Mouse (Mus musculus) intestine, embryonic 16.5 days (tissue): ENCODE data around the gene Kcnq1. TPM values are rescaled to one million over a fixed set of nuclear protein-coding genes. Genes with fewer than 3 reads are reported as not detected.

Experiments
- ATAC-seq: fragments of 200-750 bp; cut with Nextera tagmentation; 2 replicates; pipeline ENCODE4 v1.8.0; 2017; ENCODE audit warnings: moderate TSS enrichment, moderate library complexity
- H3K27ac ChIP-seq: fragments of 300-500 bp; sonication (generic); 2 replicates; pipeline ENCODE4 v1.5.1; 2014; ENCODE audit warnings: mild to moderate bottlenecking, low read length
- H3K27me3 ChIP-seq: fragments of 300-500 bp; sonication (generic); replicated peaks from 2 replicates; pipeline ENCODE4 v1.6.1; 2014; ENCODE audit warnings: low read length, control low read depth, mixed read lengths; ENCODE audit not compliant: control insufficient read depth, insufficient read depth
- H3K36me3 ChIP-seq: fragments of 300-500 bp; sonication (generic); 2 replicates; pipeline ENCODE4 v1.6.1; 2014; ENCODE audit warnings: low read length, control low read depth; ENCODE audit not compliant: control insufficient read depth, insufficient read depth
- H3K4me1 ChIP-seq: fragments of 300-500 bp; sonication (generic); 2 replicates; pipeline ENCODE4 v1.6.1; 2014; ENCODE audit warnings: low read length, control low read depth, mixed read lengths; ENCODE audit not compliant: control insufficient read depth, insufficient read depth
- H3K4me2 ChIP-seq: fragments of 300-500 bp; sonication (generic); 2 replicates; pipeline ENCODE4 v1.6.1; 2014; ENCODE audit warnings: low read depth, low read length, control low read depth
- H3K4me3 ChIP-seq: fragments of 300-500 bp; sonication (generic); 2 replicates; pipeline ENCODE4 v1.5.1; 2014; ENCODE audit warnings: mild to moderate bottlenecking, low read length
- H3K9ac ChIP-seq: fragments of 300-500 bp; sonication (generic); 2 replicates; pipeline ENCODE4 v1.6.1; 2014; ENCODE audit warnings: low read depth, low read length
- H3K9me3 ChIP-seq: fragments of 300-500 bp; sonication (generic); 2 replicates; pipeline ENCODE4 v1.6.1; 2016; ENCODE audit warnings: low read length, control low read depth; ENCODE audit not compliant: control insufficient read depth
- WGBS: fragments of 180-500 bp; shearing (Covaris S2); extraction: QIAGEN DNeasy Blood & Tissue Kit; methylation state at CpG from one replicate; pipeline ENCODE4 v1.1.7; 2014; 5-methylcytosine and 5-hydroxymethylcytosine counted together
- polyA plus RNA-seq: library from polyadenylated mRNA; unstranded; fragments of >200 nt; fragmentation: Nextera tagmentation; extraction: Ambion mirVana; gene quantifications from 2 replicates; pipeline ENCODE4 v1.2.1, GENCODE M21; 2015

Kcnq1 gene
- polyA plus RNA-seq, 1 experiment from 2014 or later: 9.7 TPM

DNA sequence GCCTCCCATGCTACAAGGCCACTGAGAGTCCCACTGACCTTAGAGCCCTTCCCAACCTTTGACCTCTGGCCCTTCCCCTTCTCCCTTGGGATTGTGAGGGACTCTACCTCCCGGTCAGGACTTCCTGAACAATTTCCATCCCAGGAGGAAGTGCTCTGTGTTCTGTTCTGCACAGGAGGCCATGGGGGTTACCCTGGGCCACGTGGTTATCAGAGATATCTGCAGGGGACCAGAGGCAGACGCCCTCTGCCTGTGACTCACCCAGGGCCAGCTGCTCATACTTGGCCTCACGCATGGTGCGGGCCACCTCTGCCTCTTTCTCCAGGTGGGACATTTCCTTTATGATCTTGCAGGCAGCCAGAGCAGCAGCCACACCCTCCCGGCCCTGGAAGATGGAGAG, 24.1 kb upstream of the Kcnq1 start:
- no peaks in the 10 kb centered on the region for H3K27me3 ChIP-seq
- H3K4me2 ChIP-seq: no peak overlapping the region
- H3K4me3 ChIP-seq: no peak overlapping the region
- no peaks in the 10 kb centered on the region for H3K36me3 ChIP-seq
- peak; percentile 45; the same call in 1 of the 2 replicates for ATAC-seq
- H3K9ac ChIP-seq: no peak overlapping the region
- WGBS: 51% methylated on average over 6 of the region's 6 CpGs
- H3K4me1 ChIP-seq: no peaks in the 10 kb centered on the region
- H3K27ac ChIP-seq: no peak overlapping the region
- H3K9me3 ChIP-seq: no peaks in the 10 kb centered on the region

GRCm38 (mm10) chr7:143083708-143084107, 22.5 kb upstream of the Kcnq1 start:
- Histone ChIP-seq H3K9me3 (no peaks in the 10 kb centered on the region), H3K27me3 (no peaks in the 10 kb centered on the region), H3K36me3 (no peaks in the 10 kb centered on the region), H3K9ac (no peak overlapping the region), H3K4me2 (no peak overlapping the region), H3K4me1 (no peaks in the 10 kb centered on the region), H3K4me3 (no peak overlapping the region), H3K27ac (no peak overlapping the region)
- WGBS: 77% methylated on average over 2 of the region's 2 CpGs
- ATAC-seq: no peak

GRCm38 (mm10) chr7:143086366-143086765, 19.8 kb upstream of the Kcnq1 start:
- Histone ChIP-seq H3K27me3 (no peaks in the 10 kb centered on the region), H3K4me2 (peak overlapping the region; percentile 35), H3K4me1 (no peaks in the 10 kb centered on the region), H3K4me3 (peak overlapping the region; percentile 17), H3K27ac (peak overlapping the region; percentile 65), H3K36me3 (no peaks in the 10 kb centered on the region), H3K9me3 (no peaks in the 10 kb centered on the region), H3K9ac (peak overlapping the region; percentile 64)
- 0 out of 2 replicates have a peak, but pooled peaks have one; percentile 39 for ATAC-seq
- WGBS: 50% methylated on average over 2 of the region's 2 CpGs

- Histone ChIP-seq H3K9me3 (no peaks in the 10 kb centered on the region), H3K4me2 (peak overlapping the region; percentile 35), H3K9ac (peak overlapping the region; percentile 64), H3K36me3 (no peaks in the 10 kb centered on the region), H3K4me1 (no peaks in the 10 kb centered on the region), H3K4me3 (peak overlapping the region; percentile 17), H3K27me3 (no peaks in the 10 kb centered on the region), H3K27ac (peak overlapping the region; percentile 65)
- 24% methylated on average over 4 of the region's 4 CpGs for WGBS
- peak; percentile 79 for ATAC-seq
Measured at GRCm38 (mm10) chr7:143087070-143087579, 19.0 kb upstream of the Kcnq1 start.

DNA sequence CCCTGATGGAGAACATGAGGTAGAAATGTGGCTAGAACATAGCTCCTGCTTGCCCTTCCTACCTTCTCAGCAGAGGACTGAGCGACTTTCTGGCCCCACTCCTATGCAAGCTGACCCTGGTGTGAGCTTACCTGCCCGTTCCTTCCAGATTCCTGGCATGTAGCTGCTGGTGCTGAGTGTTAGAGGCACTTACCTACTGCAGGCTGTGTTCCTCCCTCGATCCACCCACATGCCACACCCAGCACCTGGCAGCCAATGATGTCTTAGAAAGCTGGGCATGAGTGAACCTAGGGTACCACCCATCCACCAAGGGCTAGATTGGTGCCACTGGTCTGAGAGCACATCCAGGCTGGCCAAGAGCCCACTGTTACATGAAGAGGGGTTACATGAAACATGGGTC, 12.3 kb upstream of the Kcnq1 start:
- WGBS: 78% methylated on average over 3 of the region's 3 CpGs
- Histone ChIP-seq H3K4me3 (no peak overlapping the region), H3K9me3 (no peaks in the 10 kb centered on the region), H3K4me1 (no peaks in the 10 kb centered on the region), H3K27me3 (no peaks in the 10 kb centered on the region), H3K27ac (no peak overlapping the region), H3K36me3 (no peaks in the 10 kb centered on the region), H3K4me2 (no peak overlapping the region), H3K9ac (no peak overlapping the region)
- ATAC-seq: no peak

GRCm38 (mm10) chr7:143094592-143095553, 11.3 kb upstream of the Kcnq1 start, which contains the start of gene Trpm5:
Gene Trpm5 (minus strand): TSS chr7:143094642.
- no peaks in the 10 kb centered on the region for H3K4me1 ChIP-seq
- H3K36me3 ChIP-seq: no peaks in the 10 kb centered on the region
- H3K27ac ChIP-seq: no peak within 1 kb of the TSS
- no peak within 1 kb of the TSS for H3K4me2 ChIP-seq
- no peak within 1 kb of the TSS for H3K9ac ChIP-seq
- WGBS: 38% methylated on average over 10 of the region's 10 CpGs
- no peaks in the 10 kb centered on the region for H3K27me3 ChIP-seq
- H3K9me3 ChIP-seq: no peaks in the 10 kb centered on the region
- H3K4me3 ChIP-seq: no peak within 1 kb of the TSS
- ATAC-seq: peak; percentile 55; the same call in 1 of the 2 replicates

GRCm38 (mm10) chr7:143095554-143095907, 10.6 kb upstream of the Kcnq1 start:
- Histone ChIP-seq H3K36me3 (no peaks in the 10 kb centered on the region), H3K9ac (no peak overlapping the region), H3K27ac (no peak overlapping the region), H3K27me3 (no peaks in the 10 kb centered on the region), H3K4me3 (no peak overlapping the region), H3K9me3 (no peaks in the 10 kb centered on the region), H3K4me2 (no peak overlapping the region), H3K4me1 (no peaks in the 10 kb centered on the region)
- ATAC-seq: no peak
- WGBS: 40% methylated on average over 1 of the region's 1 CpGs

GRCm38 (mm10) chr7:143100759-143101158, 5.4 kb upstream of the Kcnq1 start:
- H3K4me3 ChIP-seq: no peak overlapping the region
- no peaks in the 10 kb centered on the region for H3K4me1 ChIP-seq
- H3K27ac ChIP-seq: no peak overlapping the region
- H3K36me3 ChIP-seq: no peaks in the 10 kb centered on the region
- no peak overlapping the region for H3K4me2 ChIP-seq
- no peaks in the 10 kb centered on the region for H3K27me3 ChIP-seq
- H3K9ac ChIP-seq: no peak overlapping the region
- no peaks in the 10 kb centered on the region for H3K9me3 ChIP-seq
- ATAC-seq: no peak
- WGBS: 73% methylated on average over 4 of the region's 4 CpGs

DNA sequence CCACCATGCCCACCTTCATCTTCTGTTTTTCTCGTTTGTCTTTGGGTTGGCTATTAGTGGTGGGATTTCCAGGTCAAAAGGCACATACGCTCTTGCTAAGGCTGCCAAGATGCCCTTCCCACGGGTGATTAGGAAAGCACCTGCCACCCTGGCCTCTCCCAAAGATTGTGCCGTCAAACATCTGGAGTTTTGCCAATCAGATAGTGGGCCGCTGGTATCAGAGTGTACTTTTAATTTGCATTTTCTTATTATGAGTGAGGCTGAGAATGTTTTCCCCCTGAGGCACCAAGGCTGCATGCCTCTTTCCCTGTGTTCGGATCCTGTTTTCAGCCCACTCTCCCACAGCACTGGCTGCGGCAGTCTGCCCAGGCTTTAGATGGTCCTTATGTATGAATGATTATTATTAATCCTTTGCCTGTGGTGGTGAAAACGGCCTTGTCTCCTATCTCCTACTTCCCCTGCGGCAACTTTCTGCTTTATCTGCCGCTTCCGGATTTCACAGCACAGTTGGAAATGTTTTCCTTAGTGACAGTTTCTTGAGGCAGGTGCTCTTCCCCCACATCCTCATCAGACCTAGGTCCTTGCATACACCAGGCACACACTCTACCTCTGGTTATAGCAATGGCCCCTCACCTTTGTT, 784 bp upstream of the Kcnq1 start:
- Histone ChIP-seq H3K27me3 (peaks cover 29% of the 10 kb centered on the region), H3K27ac (no peak overlapping the region), H3K9me3 (no peaks in the 10 kb centered on the region), H3K4me1 (peaks cover 13% of the 10 kb centered on the region; the same call in 1 of the 2 replicates), H3K9ac (no peak overlapping the region), H3K4me2 (no peak overlapping the region), H3K4me3 (no peak overlapping the region), H3K36me3 (no peaks in the 10 kb centered on the region)
- peak; percentile 54; the same call in 1 of the 2 replicates for ATAC-seq
- 58% methylated on average over 11 of the region's 11 CpGs for WGBS
